ENCODE assay signal across 8 mouse cellular contexts in the genomic region with DNA sequence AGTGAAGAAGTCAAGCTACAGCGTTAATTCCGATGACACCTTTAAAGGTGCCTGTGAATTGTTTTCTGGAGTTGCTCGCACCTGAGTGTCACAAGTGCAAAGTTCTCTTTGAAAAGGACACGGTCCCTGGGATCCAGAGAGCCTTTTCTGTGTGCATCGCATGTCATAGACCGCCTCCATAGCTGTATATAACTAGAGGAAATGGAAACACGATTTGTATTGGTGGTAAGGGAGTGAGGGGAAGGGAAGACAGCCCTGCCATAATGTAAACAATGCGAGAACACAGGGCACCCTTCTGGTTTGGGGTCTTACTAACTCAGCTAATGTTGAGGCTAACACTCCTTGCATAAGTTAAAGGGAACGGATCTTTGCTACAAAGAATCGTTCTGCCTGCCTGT. TPM values are rescaled to one million over a fixed set of nuclear protein-coding genes. Genes with fewer than 3 reads are reported as not detected.
A peak's percentile ranks its signal among the peaks of the same experiment; 100 is the strongest.
DNase-seq lines count a peak whose midpoint lies in the region; ATAC-seq and TF ChIP-seq lines count a peak whose summit lies in the region.

No protein-coding gene starts in this region.

- peak overlapping the region; percentile 99 for H3K4me3 ChIP-seq in kidney, adult 2 months (ENCODE audit: insufficient read depth, low read depth, low read length)
- H3K4me3 ChIP-seq in bone marrow, adult 2 months (replicated peaks; ENCODE audit: control insufficient read depth, low read depth, low read length): peak overlapping the region; percentile 85
- peak overlapping the region; percentile 74 for H3K4me3 ChIP-seq in hindbrain, embryonic 13.5 days
- peak overlapping the region; percentile 61 for H3K4me3 ChIP-seq in midbrain, embryonic 11.5 days (ENCODE audit: low read depth, low read length)

- ATAC-seq in hindbrain, embryonic 13.5 days (ENCODE audit: low FRiP score): no peak
- ATAC-seq in midbrain, embryonic 11.5 days (ENCODE audit: low FRiP score): 0 out of 2 replicates have a peak, but pooled peaks have one; percentile 22

- TF ChIP-seq POLR2A in kidney, adult 2 months (IDR thresholded peaks at IDR 0.05; ENCODE audit: low read depth, low read length): no peak
- TF ChIP-seq POLR2A in bone marrow, adult 2 months (IDR thresholded peaks at IDR 0.05; ENCODE audit: borderline replicate concordance, control insufficient read depth, low read depth, low read length): no peak

- WGBS in kidney, adult 2 months: 6% methylated on average over 10 of the region's 10 CpGs
- 6% methylated on average over 10 of the region's 10 CpGs for WGBS in bone marrow, adult 2 months
- WGBS in hindbrain, embryonic 13.5 days: 20% methylated on average over 10 of the region's 10 CpGs
- 28% methylated on average over 10 of the region's 10 CpGs for WGBS in midbrain, embryonic 11.5 days

- H3K9me3 ChIP-seq in hindbrain, embryonic 13.5 days: no peaks in the 10 kb centered on the region
- no peaks in the 10 kb centered on the region for H3K9me3 ChIP-seq in midbrain, embryonic 11.5 days (ENCODE audit: control insufficient read depth, low read length)

- H3K9ac ChIP-seq in hindbrain, embryonic 13.5 days: peak overlapping the region; percentile 88
- H3K9ac ChIP-seq in midbrain, embryonic 11.5 days (ENCODE audit: low read length): peak overlapping the region; percentile 89

- H3K4me1 ChIP-seq in kidney, adult 2 months (ENCODE audit: control insufficient read depth, insufficient read depth, low read length): peaks cover 8% of the 10 kb centered on the region; the same call in 1 of the 2 replicates
- no peaks in the 10 kb centered on the region; the same call in 1 of the 2 replicates for H3K4me1 ChIP-seq in bone marrow, adult 2 months (ENCODE audit: control insufficient read depth, insufficient read depth, low read length)
- H3K4me1 ChIP-seq in hindbrain, embryonic 13.5 days (replicated peaks): peaks cover 11% of the 10 kb centered on the region
- H3K4me1 ChIP-seq in midbrain, embryonic 11.5 days (ENCODE audit: control insufficient read depth, insufficient read depth, low read length): peaks cover 6% of the 10 kb centered on the region; the same call in 1 of the 2 replicates

- peak overlapping the region; percentile 98 for H3K27ac ChIP-seq in kidney, adult 2 months (ENCODE audit: insufficient read depth, low read depth, low read length)
- no peak overlapping the region; the same call in 1 of the 2 replicates for H3K27ac ChIP-seq in bone marrow, adult 2 months (ENCODE audit: control insufficient read depth, insufficient read depth, low read depth, low read length, poor library complexity)
- H3K27ac ChIP-seq in hindbrain, embryonic 13.5 days: peak overlapping the region; percentile 93
- H3K27ac ChIP-seq in midbrain, embryonic 11.5 days (ENCODE audit: low read depth, low read length): peak overlapping the region; percentile 67; the same call in 1 of the 2 replicates

- no peak for DNase-seq in kidney, adult 2 months
- DNase-seq in kidney, postnatal 36 days: no peak
- peak; percentile 93 for DNase-seq in midbrain, embryonic 11.5 days (ENCODE audit: low spot score, missing footprints)
- DNase-seq in right cerebral cortex, postnatal 4 days: no peak
- no peak for DNase-seq in cerebellum, postnatal 14 days
- DNase-seq in kidney, adult 18-20 months: no peak

- H3K4me2 ChIP-seq in hindbrain, embryonic 13.5 days: peak overlapping the region; percentile 88
- peak overlapping the region; percentile 92 for H3K4me2 ChIP-seq in midbrain, embryonic 11.5 days

- no peak for TF ChIP-seq CTCF in kidney, adult 2 months (conservative IDR thresholded peaks at IDR 0.05; ENCODE audit: insufficient read depth, insufficient read length, low read depth, low read length)
- TF ChIP-seq CTCF in bone marrow, adult 2 months (IDR thresholded peaks at IDR 0.05; ENCODE audit: control insufficient read depth, insufficient read depth, low read length): no peak

- H3K27me3 ChIP-seq in kidney, adult 2 months (replicated peaks; ENCODE audit: control insufficient read depth, insufficient read depth, low read length): no peaks in the 10 kb centered on the region
- no peaks in the 10 kb centered on the region for H3K27me3 ChIP-seq in hindbrain, embryonic 13.5 days
- no peaks in the 10 kb centered on the region for H3K27me3 ChIP-seq in midbrain, embryonic 11.5 days (ENCODE audit: control insufficient read depth, insufficient read depth, low read length)

- no peaks in the 10 kb centered on the region for H3K36me3 ChIP-seq in kidney, adult 2 months (ENCODE audit: control insufficient read depth, insufficient read depth, low read length)
- peaks cover 3% of the 10 kb centered on the region; the same call in 1 of the 2 replicates for H3K36me3 ChIP-seq in hindbrain, embryonic 13.5 days
- no peaks in the 10 kb centered on the region for H3K36me3 ChIP-seq in midbrain, embryonic 11.5 days (ENCODE audit: control insufficient read depth, insufficient read depth, low read length)

RNA-seq across cellular contexts. Expression of a gene that starts 0.7 kb away (rescaled TPM):
- polyA plus RNA-seq in kidney, adult 2 months (2012; rRNA removed): 2.9 and 3.5 TPM in 2 replicates
- 4.9 and 6.4 TPM in 2 replicates for polyA plus RNA-seq in bone marrow, adult 2 months (2011; ENCODE audit: insufficient read depth, insufficient read length, low replicate concordance, missing spikeins)
- 11.4 and 12.5 TPM in 2 replicates for polyA plus RNA-seq in hindbrain, embryonic 13.5 days (2015; fragmentation: Nextera tagmentation; extraction: Ambion mirVana)
- 20.9 and 23.8 TPM in 2 replicates for polyA plus RNA-seq in midbrain, embryonic 11.5 days (2014; fragmentation: Nextera tagmentation; extraction: Ambion mirVana)

RNA-seq across cellular contexts. Expression of a gene that starts 55.0 kb away (rescaled TPM):
- 122 and 131 TPM in 2 replicates for polyA plus RNA-seq in kidney, adult 2 months (2012; rRNA removed)
- 98.8 and 211 TPM in 2 replicates for polyA plus RNA-seq in bone marrow, adult 2 months (2011; ENCODE audit: insufficient read depth, insufficient read length, low replicate concordance, missing spikeins)
- polyA plus RNA-seq in hindbrain, embryonic 13.5 days (2015; fragmentation: Nextera tagmentation; extraction: Ambion mirVana): 187 TPM in 2 replicates
- 176 and 180 TPM in 2 replicates for polyA plus RNA-seq in midbrain, embryonic 11.5 days (2014; fragmentation: Nextera tagmentation; extraction: Ambion mirVana)
